Mouse (Mus musculus) urinary bladder, postnatal 0 days (tissue): ENCODE results near the gene Usp11. TPM values are rescaled to one million over a fixed set of nuclear protein-coding genes. Genes with fewer than 3 reads are reported as not detected.

Source experiments
- polyA plus RNA-seq: library from polyadenylated mRNA; unstranded; fragments of >200 nt; fragmentation: Nextera tagmentation; extraction: Ambion mirVana; gene quantifications from 2 replicates; pipeline ENCODE4 v1.2.1, GENCODE M21; 2015

Usp11 gene
- polyA plus RNA-seq = 5.1 and 5.3 TPM in 2 replicates

GRCm38 (mm10) chrX:20703741-20704290 lies at the start of gene Usp11:
Gene Usp11, plus strand, starts transcription at chrX:20703906.

GRCm38 (mm10) chrX:20658026-20658652 lies 45.6 kb upstream of the Usp11 start, which contains the start of gene Uba1:
Gene Uba1, plus strand, starts transcription at chrX:20658326.

GRCm38 (mm10) chrX:20687519-20688067 lies 16.1 kb upstream of the Usp11 start, which contains the start of gene Cdk16:
Gene Cdk16, plus strand, starts transcription at chrX:20687954.

Other genes starting within 250 kb of the Usp11 start
- gene Rgn, start 154.1 kb upstream of the Usp11 start, polyA plus RNA-seq = 0.76 and 1.4 TPM in 2 replicates
- gene Rbm10, start 86.4 kb upstream of the Usp11 start, polyA plus RNA-seq = 19.5 TPM in 2 replicates
- gene Ndufb11, start 86.3 kb upstream of the Usp11 start, polyA plus RNA-seq = 310 and 314 TPM in 2 replicates
- gene Uba1, start 45.6 kb upstream of the Usp11 start, polyA plus RNA-seq = 94.9 and 97.5 TPM in 2 replicates
- 67.0 and 69.8 TPM in 2 replicates for gene Cdk16, start 16.0 kb upstream of the Usp11 start, polyA plus RNA-seq
- gene Araf, start 93.9 kb downstream of the Usp11 start, polyA plus RNA-seq = 81.0 and 84.1 TPM in 2 replicates
- gene Timp1, start 166.3 kb downstream of the Usp11 start, polyA plus RNA-seq = 81.1 and 163 TPM in 2 replicates
- gene Syn1, start 217.1 kb downstream of the Usp11 start, polyA plus RNA-seq = 0.37 and 0.40 TPM in 2 replicates
- 17.6 and 69.0 TPM in 2 replicates for gene Cfp, start 227.6 kb downstream of the Usp11 start, polyA plus RNA-seq
- 10.9 and 12.1 TPM in 2 replicates for gene Elk1, start 246.7 kb downstream of the Usp11 start, polyA plus RNA-seq